Mouse (Mus musculus) adrenal gland, adult 2 months (tissue): ENCODE data around the gene Paox. TPM values are rescaled to one million over a fixed set of nuclear protein-coding genes. Genes with fewer than 3 reads are reported as not detected.

Experiments
- DNase-seq: peaks from one replicate; pipeline ENCODE4 v3.0.0; 2021
- polyA plus RNA-seq: library from polyadenylated mRNA; depleted of rRNA; stranded (reverse); fragments of >200 nt; gene quantifications from 2 replicates; pipeline ENCODE4 v1.2.3, GENCODE M21; 2012; rRNA removed
- total RNA-seq, 2 experiments: library from RNA; stranded (reverse); gene quantifications; 2 replicates each; pipeline ENCODE4 v1.2.3; 2021

Paox gene
- total and polyA plus RNA-seq, 3 experiments, result 18.9 to 22.6 (median 19.4) TPM

- DNase-seq, result no peak
These were observed 55.3 kb downstream of the Paox start for GRCm38 (mm10) chr7:140170863-140171262.

DNA sequence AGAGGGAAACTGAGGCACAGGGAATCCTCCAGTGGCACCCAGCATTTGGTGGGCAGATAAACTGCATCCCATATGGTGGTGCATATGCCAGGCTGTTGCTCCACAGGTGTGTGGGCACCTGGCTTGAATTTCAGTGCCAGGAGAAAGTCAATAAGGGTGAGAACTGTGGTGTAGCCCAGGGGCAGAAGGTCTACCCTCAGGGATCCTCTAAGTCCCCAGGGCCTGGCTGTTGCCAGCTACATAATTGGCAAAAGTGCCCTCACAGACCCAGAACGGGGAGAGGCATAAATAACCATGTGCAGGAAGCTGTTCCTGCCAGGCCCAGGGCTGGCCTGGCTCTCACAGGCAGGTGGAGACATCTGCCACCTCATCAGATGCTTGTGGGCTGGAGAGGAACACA lies 57.3 kb downstream of the Paox start, which contains the start of gene Olfr523:
Gene Olfr523, plus strand, starts transcription at position 282 of the 400 bp plus-strand sequence.
- no peak for DNase-seq

- DNase-seq, result no peak
These were observed 63.6 kb downstream of the Paox start for GRCm38 (mm10) chr7:140179176-140179575.

- DNase-seq, result no peak
These were observed 65.1 kb downstream of the Paox start for GRCm38 (mm10) chr7:140180692-140181091.

DNA sequence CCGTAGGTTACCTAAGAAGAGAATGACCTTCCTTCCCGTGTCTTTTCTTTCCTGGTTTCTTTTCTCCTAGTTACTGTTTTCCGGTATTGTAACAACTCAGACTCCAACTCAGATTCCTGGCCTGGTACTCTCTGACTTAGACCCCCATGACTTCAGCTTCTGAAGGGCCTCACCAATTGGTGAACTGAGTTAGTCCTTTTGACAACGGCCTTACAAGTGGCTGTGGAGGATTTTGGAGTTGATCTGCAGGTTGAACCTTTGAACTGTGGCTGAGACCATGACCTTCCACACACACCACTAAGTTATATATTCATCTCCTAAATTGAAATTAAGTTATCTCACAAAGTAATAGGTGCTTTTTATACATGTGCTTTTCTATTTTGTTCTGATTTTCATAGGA lies 68.6 kb downstream of the Paox start:
- no peak for DNase-seq

Other genes with a start within 250 kb of the Paox start
- gene Kndc1, start 221.1 kb upstream of the Paox start, total RNA-seq, result under 1 TPM; 0.59 to 0.66 TPM
- 0.53 and 0.54 TPM in 2 replicates for gene Kndc1, start 221.1 kb upstream of the Paox start, polyA plus RNA-seq
- gene Utf1, start 172.0 kb upstream of the Paox start, total RNA-seq, result not detected
- 0.10 and 0.22 TPM in 2 replicates for gene Utf1, start 172.0 kb upstream of the Paox start, polyA plus RNA-seq
- gene 6430531B16Rik, start 137.0 kb upstream of the Paox start, total RNA-seq, result not detected
- gene 6430531B16Rik, start 137.0 kb upstream of the Paox start, polyA plus RNA-seq, result 0.19 and 0.80 TPM in 2 replicates
- 1 to 10 TPM; 1.9 to 3.3 TPM for gene Adam8, start 123.2 kb upstream of the Paox start, total RNA-seq
- gene Adam8, start 123.2 kb upstream of the Paox start, polyA plus RNA-seq, result 3.4 and 3.5 TPM in 2 replicates
- 10 to 100 TPM; 22.2 to 23.7 TPM for gene Zfp511, start 79.4 kb upstream of the Paox start, total RNA-seq
- 49.2 and 63.9 TPM in 2 replicates for gene Zfp511, start 79.4 kb upstream of the Paox start, polyA plus RNA-seq
- 10 to 100 TPM; 26.6 to 26.8 TPM for gene Tubgcp2, start 79.1 kb upstream of the Paox start, total RNA-seq
- gene Tubgcp2, start 79.1 kb upstream of the Paox start, polyA plus RNA-seq, result 13.5 and 16.4 TPM in 2 replicates
- not detected for gene Msx3, start 66.7 kb upstream of the Paox start, total RNA-seq
- gene Msx3, start 66.7 kb upstream of the Paox start, polyA plus RNA-seq, result not detected in 2 replicates
- gene Caly, start 33.3 kb upstream of the Paox start, total RNA-seq, result 1 to 10 TPM; 5.7 to 5.9 TPM
- gene Caly, start 33.3 kb upstream of the Paox start, polyA plus RNA-seq, result 13.9 and 21.2 TPM in 2 replicates
- not detected for gene Prap1, start 22.4 kb upstream of the Paox start, total RNA-seq
- not detected in 2 replicates for gene Prap1, start 22.4 kb upstream of the Paox start, polyA plus RNA-seq
- gene Fuom, start 13.4 kb upstream of the Paox start, total RNA-seq, result 10 to 100 TPM; 61.9 to 72.5 TPM
- gene Fuom, start 13.4 kb upstream of the Paox start, polyA plus RNA-seq, result 89.3 and 100 TPM in 2 replicates
- 100 to 1,000 TPM; 395 to 540 TPM for gene Echs1, start 677 bp downstream of the Paox start, total RNA-seq
- gene Echs1, start 677 bp downstream of the Paox start, polyA plus RNA-seq, result 136 and 147 TPM in 2 replicates
- 10 to 100 TPM; 27.4 to 38.2 TPM for gene Mtg1, start 21.8 kb downstream of the Paox start, total RNA-seq
- gene Mtg1, start 21.8 kb downstream of the Paox start, polyA plus RNA-seq, result 19.0 and 22.6 TPM in 2 replicates
- gene Sprn, start 39.1 kb downstream of the Paox start, total RNA-seq, result 1 to 10 TPM in 1 of 2 experiments, under 1 TPM in 1; 0.55 to 1.2 TPM
- 0.99 and 2.4 TPM in 2 replicates for gene Sprn, start 39.1 kb downstream of the Paox start, polyA plus RNA-seq
- gene Olfr522, start 49.0 kb downstream of the Paox start, total RNA-seq, result not detected
- gene Olfr522, start 49.0 kb downstream of the Paox start, polyA plus RNA-seq, result not detected in 2 replicates
- gene Olfr523, start 57.4 kb downstream of the Paox start, total RNA-seq, result not detected
- gene Olfr523, start 57.4 kb downstream of the Paox start, polyA plus RNA-seq, result not detected in 2 replicates
- not detected for gene Olfr524, start 90.2 kb downstream of the Paox start, total RNA-seq
- not detected in 2 replicates for gene Olfr524, start 90.2 kb downstream of the Paox start, polyA plus RNA-seq
- not detected for gene Cd163l1, start 102.5 kb downstream of the Paox start, total RNA-seq
- gene Cd163l1, start 102.5 kb downstream of the Paox start, polyA plus RNA-seq, result 0.08 TPM in 1 of 2 replicates, not detected in the other
- gene 5830411N06Rik, start 131.5 kb downstream of the Paox start, total RNA-seq, result not detected
- not detected in 2 replicates for gene 5830411N06Rik, start 131.5 kb downstream of the Paox start, polyA plus RNA-seq
- gene Olfr525, start 205.1 kb downstream of the Paox start, total RNA-seq, result not detected
- gene Olfr525, start 205.1 kb downstream of the Paox start, polyA plus RNA-seq, result not detected in 2 replicates
- gene Olfr527, start 218.2 kb downstream of the Paox start, total RNA-seq, result not detected
- gene Olfr527, start 218.2 kb downstream of the Paox start, polyA plus RNA-seq, result 0.11 TPM in 1 of 2 replicates, not detected in the other
- not detected for gene Olfr60, start 245.9 kb downstream of the Paox start, total RNA-seq
- not detected in 2 replicates for gene Olfr60, start 245.9 kb downstream of the Paox start, polyA plus RNA-seq